Mouse (Mus musculus) neutrophil, adult 5-6 weeks (primary cell): ENCODE data around the gene Gm39566. TPM values are rescaled to one million over a fixed set of nuclear protein-coding genes. Genes with fewer than 3 reads are reported as not detected.
A peak's percentile ranks its signal among the peaks of the same experiment; 100 is the strongest.

ENCODE experiments used
- ATAC-seq: fragments of 151-379, 151-347 bp; 2 replicates; pipeline ENCODE4 v1.8.0; 2017; ENCODE audit warnings: mild to moderate bottlenecking, moderate TSS enrichment; ENCODE audit not compliant: insufficient number of reproducible peaks, poor library complexity, low FRiP score, severe bottlenecking; ENCODE audit errors: extremely low read depth
- total RNA-seq: library from RNA; stranded (forward); fragments of 200-1000 nt; gene quantifications from 2 replicates; pipeline ENCODE4 v1.2.3, GENCODE M21; 2017

Gm39566 gene
- total RNA-seq, 1 experiment from 2014 or later, result not detected

DNA sequence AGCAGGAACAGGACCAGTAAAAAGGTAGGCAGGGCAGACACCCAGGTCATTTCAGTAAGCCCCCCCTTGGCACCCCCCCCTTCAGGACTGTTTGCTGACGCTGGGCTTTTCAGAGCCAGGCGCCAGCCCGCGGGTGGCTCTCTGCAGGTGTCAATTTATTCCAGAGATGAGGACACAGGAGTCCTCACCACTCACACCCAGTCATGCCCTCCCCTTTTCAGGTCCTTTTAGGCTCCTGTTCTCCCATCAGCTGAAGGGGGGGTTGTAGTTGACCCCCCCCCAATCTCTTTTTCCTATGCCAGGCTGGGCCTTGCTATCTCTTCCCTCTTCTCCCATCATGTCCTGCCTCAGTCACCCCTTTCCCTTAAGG lies 20.9 kb upstream of the Gm39566 start:
- no peak for ATAC-seq

DNA sequence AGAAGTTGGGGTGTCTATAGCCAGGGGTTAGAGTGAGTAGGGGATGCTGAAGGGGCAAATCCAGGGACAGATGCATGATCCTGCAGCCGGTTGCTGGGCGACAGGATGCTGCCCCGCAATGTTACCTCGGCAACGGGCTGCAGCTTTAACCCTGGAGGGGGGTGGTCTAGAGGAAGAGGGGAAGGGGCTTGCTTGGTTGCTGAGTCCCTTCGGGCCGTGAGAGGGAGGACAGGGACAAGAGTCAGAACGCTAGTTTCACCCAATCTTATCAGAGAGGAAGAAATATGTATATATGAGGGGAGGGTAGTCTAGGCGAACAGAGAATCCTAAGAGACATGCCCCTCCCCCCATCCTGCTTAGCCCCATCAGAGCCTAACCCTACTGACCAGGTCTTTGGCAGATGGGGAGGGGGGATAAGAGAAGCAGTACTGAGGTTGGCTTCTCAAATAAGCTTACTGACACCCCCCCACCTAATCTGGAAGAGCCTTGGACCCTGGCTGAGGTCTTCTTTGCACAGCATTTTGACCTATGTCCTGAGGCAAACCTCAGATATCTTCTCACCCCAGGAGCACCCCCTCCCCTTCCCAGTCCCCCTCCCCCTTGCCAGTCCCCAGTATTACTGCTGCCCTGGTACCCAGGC lies 20.3 kb upstream of the Gm39566 start:
- ATAC-seq, result no peak

- ATAC-seq, result no peak
These were observed 19.0 kb upstream of the Gm39566 start for GRCm38 (mm10) chr11:69834001-69834549.

GRCm38 (mm10) chr11:69833554-69833953 lies 18.5 kb upstream of the Gm39566 start:
- no peak for ATAC-seq

DNA sequence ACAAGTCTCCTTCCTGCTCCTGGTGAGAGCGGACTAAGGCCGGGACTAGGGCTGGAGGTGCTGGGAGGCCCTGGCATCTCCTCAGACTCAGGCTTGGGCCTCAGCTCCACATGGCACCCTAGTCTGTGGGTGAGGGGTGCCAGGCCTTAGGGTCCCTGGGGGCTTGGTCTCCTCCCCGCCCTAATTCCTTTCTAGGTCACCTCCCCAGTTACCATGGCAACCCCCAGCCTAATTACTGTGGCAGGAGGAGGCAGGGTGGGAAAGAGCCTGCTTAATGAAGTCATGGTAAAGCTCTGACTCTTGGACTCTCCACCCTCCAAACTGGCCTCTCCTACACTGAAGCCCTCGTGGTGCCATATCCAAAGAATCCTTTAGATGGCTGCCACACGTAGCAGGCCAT lies 13.7 kb upstream of the Gm39566 start:
- ATAC-seq, result no peak

DNA sequence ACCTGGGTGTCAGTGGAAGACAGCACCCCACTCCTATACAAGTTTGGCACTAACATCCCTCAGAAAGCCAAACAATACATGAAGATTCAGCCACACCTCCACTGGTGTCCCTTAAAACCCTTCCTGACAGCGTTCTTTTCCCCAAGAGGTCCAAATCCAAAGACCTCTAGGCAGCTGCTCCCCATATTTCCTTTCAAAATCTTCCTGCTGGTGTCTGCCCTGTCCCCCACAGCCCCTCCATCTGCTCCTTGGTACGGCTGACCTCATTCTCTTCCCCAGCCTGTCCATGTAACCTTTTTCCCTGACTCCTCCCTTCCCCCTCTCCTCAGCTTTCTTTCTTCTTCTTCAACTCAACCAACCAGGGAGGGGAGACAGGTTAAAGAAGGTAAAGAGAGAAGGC lies 8.4 kb upstream of the Gm39566 start:
- no peak for ATAC-seq

DNA sequence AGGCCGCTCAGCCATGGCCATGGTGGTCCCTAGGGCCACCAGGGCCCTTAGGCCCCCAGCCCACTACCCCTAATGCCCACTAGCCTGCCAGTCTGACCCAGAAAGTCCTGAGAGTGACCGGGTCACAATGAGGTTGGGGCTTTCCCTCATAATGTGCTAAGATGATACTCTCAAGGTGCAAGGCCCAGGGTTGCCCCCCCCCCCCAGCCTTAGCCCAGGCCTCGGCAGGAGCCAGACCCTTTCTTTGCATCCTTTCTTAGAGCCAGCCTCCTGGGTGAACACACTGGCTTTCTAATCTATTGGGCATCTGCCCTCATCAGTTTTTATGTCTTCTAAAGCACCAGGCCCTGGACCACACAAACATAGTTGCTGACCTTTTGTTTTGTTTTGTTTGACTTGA lies 7.0 kb upstream of the Gm39566 start, which contains the start of gene Spem1:
TSS of gene Spem1 (minus strand) at position 101 of the 400 bp plus-strand sequence.
- ATAC-seq, result no peak

DNA sequence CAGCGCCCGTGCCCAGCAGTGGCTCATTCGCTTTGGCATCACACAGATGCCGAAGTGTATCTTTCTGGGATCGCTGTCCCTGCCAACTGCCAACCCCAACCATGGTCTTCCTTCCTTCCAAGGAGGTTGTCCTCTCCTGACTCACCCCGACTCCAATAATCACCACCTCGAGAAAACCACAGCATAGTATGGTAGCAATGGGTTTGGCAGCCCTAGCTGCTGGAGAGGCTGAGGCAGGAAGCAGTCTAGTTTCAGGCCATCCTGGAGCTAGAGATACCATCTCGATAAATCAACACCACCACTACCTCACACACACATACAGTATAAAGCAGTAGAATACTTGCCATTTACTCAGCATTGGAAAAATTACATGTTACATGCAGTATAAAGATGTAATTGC lies 3.8 kb upstream of the Gm39566 start:
- no peak for ATAC-seq

DNA sequence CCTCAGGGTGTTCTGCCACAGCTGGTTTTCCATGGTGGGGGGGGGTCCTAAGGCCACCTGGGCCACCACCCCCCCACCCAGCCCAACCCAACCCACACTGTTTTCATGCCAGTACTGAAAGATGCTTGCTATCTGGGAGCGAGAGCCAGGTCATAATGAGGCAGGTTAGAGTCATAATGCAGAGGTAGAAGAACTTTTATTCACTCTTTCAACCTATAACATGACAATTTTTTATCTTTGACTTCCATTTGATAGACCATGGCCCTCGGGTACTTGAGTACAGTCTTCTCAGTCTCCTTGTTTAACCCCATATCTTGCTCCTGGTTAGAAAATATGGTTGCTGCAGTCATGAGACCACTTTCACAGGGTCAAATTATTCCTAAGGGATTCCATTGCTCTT lies 3.3 kb upstream of the Gm39566 start, which contains the start of gene Spem2:
TSS of gene Spem2 (minus strand) at position 101 of the 400 bp plus-strand sequence.
- ATAC-seq, result no peak

DNA sequence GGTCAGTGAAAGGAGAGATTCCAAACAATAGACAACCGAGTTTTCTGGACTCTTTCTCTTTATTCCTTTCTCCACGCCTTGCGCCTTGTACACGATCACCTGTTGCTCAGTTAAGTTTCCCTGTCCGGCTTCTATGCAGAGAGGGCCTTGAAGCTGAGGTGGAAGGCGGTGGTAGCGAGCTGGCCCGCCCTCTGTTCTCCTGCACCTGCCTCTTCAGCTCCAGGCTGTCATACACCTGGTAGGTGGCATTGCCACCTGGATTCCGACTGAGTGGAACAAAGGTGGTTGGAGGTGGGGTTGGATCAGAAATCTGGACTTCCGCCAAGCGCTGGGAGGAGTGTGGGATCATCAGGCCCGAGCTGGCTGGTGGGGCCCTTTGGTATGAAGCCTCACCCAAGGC lies 1.4 kb upstream of the Gm39566 start:
- ATAC-seq, result no peak

- no peak for ATAC-seq
These were observed 4.8 kb downstream of the Gm39566 start for GRCm38 (mm10) chr11:69810280-69810679.

DNA sequence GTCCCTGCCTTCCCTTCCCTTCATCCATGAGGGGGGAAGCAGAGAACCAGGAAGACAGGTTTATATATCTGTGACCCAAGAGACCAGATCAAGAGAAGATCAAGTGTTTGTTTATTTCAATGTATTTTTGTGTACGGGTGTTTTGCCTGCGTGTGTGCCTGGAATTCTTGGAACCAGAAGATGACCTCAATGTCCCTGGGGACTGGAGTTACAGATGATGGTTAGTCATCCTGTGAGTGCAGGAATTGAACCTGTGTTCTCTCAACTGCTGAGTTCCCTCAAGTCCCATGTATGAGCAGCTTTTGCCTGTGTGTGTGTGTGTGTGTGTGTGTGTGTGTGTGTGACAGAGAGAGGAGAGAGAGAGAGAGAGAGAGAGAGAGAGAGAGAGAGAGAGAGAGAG lies 7.5 kb downstream of the Gm39566 start:
- ATAC-seq, result no peak

DNA sequence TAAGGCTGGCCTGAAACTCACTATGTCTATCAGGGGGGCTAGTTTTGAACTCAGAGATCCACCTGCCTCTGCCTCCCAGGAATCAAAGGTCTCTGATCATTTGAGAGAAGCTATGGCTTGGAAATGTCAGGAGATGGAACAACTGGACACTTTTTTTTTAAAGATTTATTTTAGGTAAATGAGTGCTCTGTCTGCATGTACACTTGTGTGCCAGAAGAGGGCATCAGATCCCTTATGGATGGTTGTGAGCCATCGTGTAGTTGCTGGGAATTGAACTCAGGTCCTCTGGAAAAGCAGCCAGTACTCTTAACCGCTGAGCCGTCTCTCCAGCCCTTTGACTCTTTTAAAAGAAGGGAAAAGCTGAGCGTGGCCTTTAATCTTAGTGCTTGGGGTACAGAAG lies 8.7 kb downstream of the Gm39566 start:
- ATAC-seq, result no peak

DNA sequence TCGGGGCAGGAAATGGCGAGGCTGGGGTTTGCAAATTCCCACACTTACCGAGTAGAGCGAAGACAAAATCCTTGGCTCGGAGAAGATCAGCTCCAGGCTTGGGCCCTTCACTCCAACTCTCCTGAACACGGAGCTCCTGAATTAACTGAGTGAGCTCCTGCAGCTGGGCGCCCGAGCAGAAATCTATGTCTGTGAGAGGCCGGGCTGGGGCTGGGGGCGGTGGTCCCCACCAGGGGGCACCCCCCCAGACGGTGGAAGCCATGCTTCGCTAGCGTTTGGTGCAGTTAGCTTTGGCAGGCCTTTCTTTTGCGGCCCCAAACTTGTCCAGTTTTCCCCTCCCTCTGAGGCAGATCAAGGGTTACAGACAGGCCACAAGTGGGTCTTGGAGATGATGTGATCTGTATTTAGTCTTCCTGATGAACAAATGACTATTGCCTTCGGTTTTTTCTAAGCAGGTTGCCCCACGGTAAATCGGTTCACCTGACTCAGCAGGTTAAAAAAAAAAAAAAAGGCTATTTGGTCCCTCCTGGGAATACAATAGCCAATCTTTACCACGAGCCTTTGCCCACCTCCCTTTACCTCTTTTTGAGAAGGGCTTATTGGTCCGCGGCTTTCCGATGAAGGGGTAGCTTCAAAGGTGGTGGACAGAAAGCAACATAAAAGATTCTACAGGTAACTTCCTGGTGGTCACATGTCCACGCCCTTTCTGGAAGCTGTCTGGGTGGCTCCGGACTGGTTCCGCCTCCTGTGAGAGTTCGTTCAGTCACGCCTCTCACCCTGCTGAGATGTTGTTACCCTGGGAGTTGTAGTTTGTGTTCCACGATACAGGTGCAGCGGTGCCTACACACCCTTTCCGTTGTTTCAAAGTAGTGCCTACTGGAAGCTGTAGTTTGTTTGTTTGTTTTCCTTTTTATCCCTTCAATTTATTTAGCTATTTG lies 9.9 kb downstream of the Gm39566 start, which contains the start of gene Tmem102:
TSS of gene Tmem102 (minus strand) at position 653 of the 938 bp plus-strand sequence.
- ATAC-seq, result no peak

DNA sequence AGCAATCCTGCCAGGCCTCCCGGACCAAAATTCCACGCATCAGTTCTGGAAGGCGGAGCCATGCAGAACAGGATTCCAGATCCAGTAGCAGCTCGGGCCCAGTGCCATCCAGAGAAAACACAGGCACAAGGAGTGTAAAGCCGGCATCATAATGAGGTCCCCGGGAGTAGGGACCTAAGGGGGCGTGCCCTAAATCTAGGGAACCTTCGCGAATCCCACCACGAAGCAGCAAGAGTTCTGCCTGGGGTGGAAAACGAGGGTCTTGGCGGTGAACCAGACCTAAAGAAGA lies 10.5 kb downstream of the Gm39566 start:
- no peak for ATAC-seq

DNA sequence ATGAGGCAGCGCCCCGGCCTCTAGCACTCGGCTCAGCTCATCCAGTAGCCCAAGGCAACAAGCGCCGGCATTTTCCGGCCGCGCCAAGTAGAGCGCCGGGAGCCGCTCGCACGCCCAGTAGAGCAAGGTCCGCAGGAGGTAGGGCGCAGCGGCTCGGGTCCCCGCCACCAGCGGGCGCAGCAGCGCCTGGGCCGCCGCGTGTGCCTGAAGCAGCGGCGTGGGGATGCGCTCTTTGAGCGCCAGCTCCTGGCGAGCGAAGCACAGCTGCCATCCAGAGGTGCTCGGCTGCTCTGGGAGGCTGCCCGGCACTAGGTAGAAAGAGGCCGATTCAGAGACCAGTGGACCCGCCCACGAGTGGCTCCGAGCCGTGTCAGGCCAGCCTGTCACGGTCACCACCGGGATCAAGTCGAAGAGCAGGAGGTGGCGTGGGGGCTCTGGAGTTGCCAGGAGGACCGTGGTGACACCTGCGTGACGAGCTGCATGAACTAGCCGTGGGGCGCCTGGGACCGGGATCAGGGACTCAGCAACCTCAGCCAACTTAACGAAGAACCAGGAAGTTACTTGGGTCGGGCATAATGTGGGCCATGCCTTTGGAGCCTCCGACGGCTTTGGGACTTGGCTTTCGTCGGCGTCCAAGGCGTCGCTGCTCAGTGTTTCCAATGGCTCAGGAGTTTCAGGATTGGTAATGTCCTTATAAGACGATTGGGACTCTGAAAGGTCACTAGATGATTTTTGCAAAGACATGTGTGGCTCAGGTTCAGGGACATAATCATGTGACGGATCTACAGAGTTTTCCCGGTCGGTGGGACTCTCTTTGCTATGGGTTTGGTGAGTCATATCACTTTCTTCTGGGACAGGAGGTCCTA lies 11.1 kb downstream of the Gm39566 start:
- ATAC-seq, result peak; percentile 43

DNA sequence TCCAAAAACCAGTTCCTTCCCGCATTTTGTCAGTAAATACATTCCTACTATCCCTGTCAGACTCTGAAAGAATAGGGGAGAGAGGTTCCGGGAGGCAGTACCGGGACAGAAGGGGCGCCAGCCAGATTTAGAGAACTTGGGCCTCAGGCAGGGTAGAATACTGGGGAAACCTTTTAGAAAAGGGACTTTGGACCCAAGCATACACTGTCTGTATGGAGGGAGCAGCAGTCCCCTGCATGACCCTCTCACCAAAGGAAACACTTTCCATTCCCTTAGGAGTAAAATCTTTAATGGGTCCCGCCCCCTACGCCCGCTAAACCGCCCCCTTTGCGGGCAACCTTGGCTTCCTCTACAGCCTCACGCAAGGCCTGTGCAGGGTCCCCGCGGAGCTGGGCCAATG lies 11.8 kb downstream of the Gm39566 start:
- ATAC-seq, result no peak

DNA sequence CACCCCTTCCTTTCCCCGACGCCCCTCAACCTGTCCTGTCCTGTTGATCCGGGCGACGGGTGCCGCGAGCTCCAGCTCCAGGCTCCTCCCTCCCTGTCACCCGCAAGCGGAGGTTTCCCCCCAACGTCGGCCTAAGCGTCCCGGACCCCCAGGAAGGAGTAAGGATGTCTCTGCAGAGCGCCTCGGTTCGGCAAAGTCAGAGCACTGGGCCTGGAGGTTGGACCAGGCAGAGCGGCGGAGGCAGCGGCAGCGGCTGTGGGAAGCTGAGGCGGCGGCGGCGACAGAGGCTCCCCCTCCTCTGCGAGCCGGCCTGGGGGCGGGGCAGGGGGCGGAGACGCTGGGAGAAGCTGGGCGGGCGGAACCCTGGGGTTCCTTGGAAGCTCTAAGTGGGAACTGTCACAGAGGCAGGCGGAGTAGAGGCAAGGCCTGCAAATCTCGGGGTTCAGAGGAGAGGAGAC lies 12.4 kb downstream of the Gm39566 start:
- ATAC-seq, result no peak

GRCm38 (mm10) chr11:69801379-69801977 lies 13.6 kb downstream of the Gm39566 start, which contains the start of gene Fgf11:
Gene Fgf11, minus strand, starts transcription at chr11:69801857.
- ATAC-seq, result no peak
